Mouse (Mus musculus): ENCODE measurements around the gene Il5.

The Il5 gene

DNA sequence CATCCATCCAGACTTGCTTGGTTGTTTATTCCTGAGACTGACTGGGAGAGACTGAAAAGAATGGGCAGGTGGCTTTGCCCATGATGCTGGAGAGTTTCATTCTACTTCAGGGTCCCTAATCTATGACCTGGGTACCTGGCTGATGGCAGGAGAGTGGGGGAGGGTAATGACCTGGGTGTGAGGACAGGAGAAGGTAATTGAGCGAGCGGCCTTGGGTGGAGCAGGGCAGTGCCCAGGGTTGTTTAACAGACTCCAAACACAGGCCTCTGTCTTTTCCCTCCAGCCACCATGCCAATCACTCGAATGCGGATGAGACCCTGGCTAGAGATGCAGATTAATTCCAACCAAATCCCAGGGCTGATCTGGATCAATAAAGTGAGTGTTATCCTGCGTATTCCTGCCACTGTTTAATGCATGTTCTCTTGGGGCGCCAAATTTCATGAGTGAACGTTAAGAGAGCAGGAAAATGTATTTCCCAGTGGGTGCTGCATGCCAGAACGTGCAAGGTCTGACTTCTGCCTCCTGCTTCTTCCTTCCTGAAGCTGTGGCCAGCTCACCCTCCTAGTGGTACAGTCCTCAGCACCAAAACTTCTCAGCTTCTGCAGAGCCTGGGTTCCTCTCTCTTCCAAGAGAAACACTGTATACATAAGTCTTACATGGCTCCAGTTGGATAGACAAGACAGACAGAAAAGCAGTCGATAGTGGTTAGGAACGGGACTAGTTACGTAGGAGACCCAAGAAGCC is 50.6 kb downstream of the Il5 start:
- DNase-seq (ENCODE audit: low spot score), result no peak

DNA sequence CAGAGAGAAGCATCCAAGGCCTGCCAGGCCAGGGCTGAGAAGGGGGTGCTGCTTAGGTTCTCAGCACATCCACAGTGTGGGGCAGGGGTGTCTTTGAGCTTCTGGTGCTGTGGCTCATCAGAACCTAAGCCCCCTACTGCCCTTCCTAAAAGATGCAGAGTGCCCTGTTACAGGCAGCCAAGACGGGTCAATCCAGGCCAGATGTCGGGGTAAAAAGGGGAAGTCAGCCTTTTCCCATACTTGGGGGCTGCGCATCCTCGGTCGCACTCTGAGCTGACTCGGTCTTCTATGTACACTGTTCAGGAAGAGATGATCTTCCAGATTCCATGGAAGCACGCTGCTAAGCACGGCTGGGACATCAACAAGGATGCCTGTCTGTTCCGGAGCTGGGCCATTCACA is 51.9 kb downstream of the Il5 start:
- no peak for DNase-seq (ENCODE audit: low spot score)

DNA sequence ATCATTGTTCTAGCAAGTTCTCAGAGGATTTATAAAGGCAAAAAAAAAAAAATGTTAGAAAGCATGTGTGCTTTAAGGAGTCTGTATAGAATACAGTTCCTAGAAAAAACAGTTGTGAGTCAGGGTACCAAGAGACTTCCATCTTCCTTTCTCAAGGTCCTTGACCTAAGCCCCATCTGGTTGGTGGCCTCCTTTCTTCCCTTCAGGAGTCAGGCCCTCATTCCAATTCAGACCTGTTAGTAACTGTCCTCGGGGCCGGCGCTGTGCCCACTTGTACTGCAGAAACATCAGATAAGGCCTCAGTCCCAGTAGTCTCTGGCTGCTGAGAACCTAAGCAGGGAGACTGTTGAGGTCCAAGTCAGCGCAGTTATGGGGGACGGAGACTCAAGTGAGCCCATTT is 52.5 kb downstream of the Il5 start, which contains the start of gene Gm17334:
Gm17334 (minus strand) TSS at position 101 of the 400 bp plus-strand sequence.
- no peak for DNase-seq (ENCODE audit: low spot score)

DNA sequence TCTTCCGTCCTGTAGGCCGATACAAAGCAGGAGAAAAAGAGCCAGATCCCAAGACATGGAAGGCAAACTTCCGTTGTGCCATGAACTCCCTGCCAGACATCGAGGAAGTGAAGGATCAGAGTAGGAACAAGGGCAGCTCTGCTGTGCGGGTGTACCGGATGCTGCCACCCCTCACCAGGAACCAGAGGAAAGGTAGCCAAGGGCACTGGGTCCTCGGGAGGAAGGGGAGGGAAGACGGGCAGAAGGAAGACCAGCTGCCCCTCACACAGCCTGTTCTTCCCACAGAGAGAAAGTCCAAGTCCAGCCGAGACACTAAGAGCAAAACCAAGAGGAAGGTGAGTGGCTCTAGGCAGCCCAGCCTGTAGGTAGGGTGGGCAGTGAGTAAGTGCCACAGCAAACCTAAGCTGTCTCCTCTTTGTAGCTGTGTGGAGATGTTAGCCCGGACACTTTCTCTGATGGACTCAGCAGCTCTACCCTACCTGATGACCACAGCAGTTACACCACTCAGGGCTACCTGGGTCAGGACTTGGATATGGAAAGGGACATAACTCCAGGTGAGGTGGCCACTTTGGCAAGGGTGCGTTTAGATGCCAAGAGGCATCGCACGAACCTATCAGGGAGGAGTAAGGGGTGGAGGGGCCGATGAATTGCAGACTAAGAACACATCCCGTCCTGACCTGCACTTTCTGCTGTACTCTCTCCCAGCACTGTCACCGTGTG is 53.2 kb downstream of the Il5 start:
- no peak for DNase-seq (ENCODE audit: low spot score)

All from yolk sac, embryonic 10.5 days (tissue).